Mouse (Mus musculus): ENCODE measurements around the gene Rab20. TPM values are rescaled to one million over a fixed set of nuclear protein-coding genes. Genes with fewer than 3 reads are reported as not detected.
A peak's percentile ranks its signal among the peaks of the same experiment; 100 is the strongest.

The Rab20 gene
- polyA plus RNA-seq, 1 experiment from 2014 or later = 1.2 TPM

DNA sequence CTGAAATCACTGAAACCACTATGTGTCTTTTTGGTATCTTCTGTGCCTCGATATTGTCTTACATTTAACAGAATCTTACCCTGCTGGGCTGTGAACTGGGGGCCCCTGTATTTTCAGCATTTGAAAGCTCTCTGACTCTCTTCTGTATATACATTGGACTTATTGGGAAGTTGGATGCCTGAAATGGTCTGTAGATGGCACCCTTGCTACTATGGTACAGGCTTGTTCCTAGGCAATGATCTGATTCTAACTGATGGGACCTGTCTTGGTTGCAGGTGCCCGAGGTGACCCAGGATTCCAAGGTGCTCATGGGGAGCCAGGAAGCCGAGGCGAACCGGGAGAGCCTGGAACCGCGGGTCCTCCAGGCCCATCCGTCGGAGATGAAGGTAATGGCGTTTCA is 63.4 kb downstream of the Rab20 start:
- Histone ChIP-seq H3K4me1 (peaks cover 39% of the 10 kb centered on the region), H3K36me3 (no peaks in the 10 kb centered on the region), H3K9ac (replicated peaks) (no peak overlapping the region), H3K27me3 (no peaks in the 10 kb centered on the region), H3K27ac (replicated peaks) (peak overlapping the region; percentile 52; the same call in 1 of the 2 replicates), H3K4me3 (no peak overlapping the region), H3K9me3 (no peaks in the 10 kb centered on the region), H3K4me2 (replicated peaks) (no peak overlapping the region)
- 89% methylated on average over 10 of the region's 10 CpGs for WGBS
- no peak for ATAC-seq (replicated peaks)

DNA sequence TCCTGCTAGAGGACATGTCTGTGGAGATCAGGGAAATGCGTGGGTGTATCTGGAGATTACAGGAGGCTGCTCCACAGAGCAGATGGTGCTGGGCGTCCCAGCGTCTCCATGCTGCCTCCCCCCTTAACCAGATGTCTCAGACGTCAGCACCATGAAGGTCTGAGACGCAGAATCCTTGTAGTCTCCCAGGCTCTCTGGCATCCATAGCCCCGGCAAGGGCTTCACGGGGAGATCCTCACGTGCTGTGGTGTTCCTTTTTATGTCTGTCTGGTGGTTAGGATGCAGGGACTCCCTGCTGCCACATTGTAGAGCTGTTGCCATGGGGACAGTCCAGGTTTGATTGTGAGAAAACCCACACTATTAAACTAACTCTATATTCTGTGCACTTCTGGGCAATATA is 64.2 kb downstream of the Rab20 start:
- Histone ChIP-seq H3K36me3 (no peaks in the 10 kb centered on the region), H3K4me2 (replicated peaks) (no peak overlapping the region), H3K27me3 (no peaks in the 10 kb centered on the region), H3K27ac (replicated peaks) (peak overlapping the region; percentile 52), H3K4me1 (peaks cover 36% of the 10 kb centered on the region), H3K4me3 (no peak overlapping the region), H3K9me3 (no peaks in the 10 kb centered on the region), H3K9ac (replicated peaks) (no peak overlapping the region)
- WGBS = 15% methylated on average over 8 of the region's 8 CpGs
- ATAC-seq (replicated peaks) = peak; percentile 59

- Histone ChIP-seq H3K9ac (replicated peaks) (no peak overlapping the region), H3K36me3 (no peaks in the 10 kb centered on the region), H3K4me1 (peaks cover 20% of the 10 kb centered on the region), H3K9me3 (no peaks in the 10 kb centered on the region), H3K4me3 (no peak overlapping the region), H3K4me2 (replicated peaks) (no peak overlapping the region), H3K27ac (replicated peaks) (no peak overlapping the region), H3K27me3 (no peaks in the 10 kb centered on the region)
- WGBS = 69% methylated on average over 5 of the region's 5 CpGs
- no peak for ATAC-seq (replicated peaks)
Measured at GRCm38 (mm10) chr8:11412450-11412849, 66.1 kb downstream of the Rab20 start.

DNA sequence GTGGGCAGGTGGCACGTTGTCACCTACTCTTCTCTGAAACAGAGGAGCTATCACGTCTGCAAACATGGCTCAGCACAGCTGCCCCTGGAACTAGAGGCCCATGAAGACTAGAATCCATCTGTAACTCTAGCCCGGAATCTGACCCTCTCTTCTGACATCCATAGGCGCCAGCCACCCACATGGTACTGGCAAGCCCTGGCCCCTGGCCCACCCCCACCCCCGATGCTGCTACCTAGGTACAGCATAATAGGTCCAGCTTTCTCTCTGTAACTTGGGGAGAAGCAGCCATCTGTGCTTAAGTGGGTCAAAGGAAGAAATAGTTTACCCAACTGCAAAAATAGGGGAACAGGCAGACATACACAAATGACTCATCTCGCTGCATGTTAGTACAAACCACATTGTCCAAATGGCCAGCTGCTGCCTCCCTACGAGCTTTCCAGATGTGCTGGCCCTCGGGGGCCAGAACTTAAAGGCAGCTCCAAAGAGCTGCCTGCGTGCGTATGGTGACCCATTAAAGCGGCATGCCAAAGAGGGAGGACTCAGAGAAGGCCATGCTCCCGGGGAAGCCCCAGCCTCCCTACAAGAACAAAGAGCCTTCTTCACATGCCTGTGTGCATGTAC is 66.9 kb downstream of the Rab20 start:
- Histone ChIP-seq H3K4me2 (replicated peaks) (no peak overlapping the region), H3K27ac (replicated peaks) (no peak overlapping the region), H3K4me3 (no peak overlapping the region), H3K36me3 (no peaks in the 10 kb centered on the region), H3K9ac (replicated peaks) (no peak overlapping the region), H3K9me3 (no peaks in the 10 kb centered on the region), H3K4me1 (peaks cover 22% of the 10 kb centered on the region), H3K27me3 (no peaks in the 10 kb centered on the region)
- WGBS = 72% methylated on average over 12 of the region's 12 CpGs
- ATAC-seq (replicated peaks) = no peak

- H3K4me3 ChIP-seq = no peak overlapping the region
- peak; percentile 85 for ATAC-seq (replicated peaks)
Measured at GRCm38 (mm10) chr8:11405722-11406481, 72.6 kb downstream of the Rab20 start.

GRCm38 (mm10) chr8:11404614-11405013 is 73.9 kb downstream of the Rab20 start:
- no peaks in the 10 kb centered on the region for H3K27me3 ChIP-seq
- no peaks in the 10 kb centered on the region for H3K9me3 ChIP-seq
- H3K27ac ChIP-seq (replicated peaks) = no peak overlapping the region
- no peak for ATAC-seq (replicated peaks)
- H3K4me1 ChIP-seq = peaks cover 13% of the 10 kb centered on the region
- H3K9ac ChIP-seq (replicated peaks) = no peak overlapping the region
- no peak overlapping the region for H3K4me2 ChIP-seq (replicated peaks)
- 84% methylated on average over 4 of the region's 4 CpGs for WGBS
- no peaks in the 10 kb centered on the region for H3K36me3 ChIP-seq
- H3K4me3 ChIP-seq = no peak overlapping the region

More at GRCm38 (mm10) chr8:11405722-11406481, 72.6 kb downstream of the Rab20 start:
- Histone ChIP-seq H3K36me3 (no peaks in the 10 kb centered on the region), H3K4me2 (replicated peaks) (no peak overlapping the region), H3K4me1 (peaks cover 13% of the 10 kb centered on the region), H3K27ac (replicated peaks) (peak overlapping the region; percentile 60; the same call in 1 of the 2 replicates), H3K9ac (replicated peaks) (no peak overlapping the region), H3K9me3 (no peaks in the 10 kb centered on the region), H3K27me3 (no peaks in the 10 kb centered on the region)
- WGBS = 56% methylated on average over 13 of the region's 13 CpGs

- WGBS = 88% methylated on average over 9 of the region's 9 CpGs
- no peaks in the 10 kb centered on the region for H3K9me3 ChIP-seq
- no peaks in the 10 kb centered on the region for H3K27me3 ChIP-seq
- no peak for ATAC-seq (replicated peaks)
- no peaks in the 10 kb centered on the region for H3K36me3 ChIP-seq
- H3K27ac ChIP-seq (replicated peaks) = no peak overlapping the region
- H3K4me1 ChIP-seq = peaks cover 13% of the 10 kb centered on the region
- H3K9ac ChIP-seq (replicated peaks) = no peak overlapping the region
- no peak overlapping the region for H3K4me2 ChIP-seq (replicated peaks)
- no peak overlapping the region for H3K4me3 ChIP-seq
Measured at GRCm38 (mm10) chr8:11403813-11404212, 74.7 kb downstream of the Rab20 start.

Other genes with a start within 250 kb of the Rab20 start
- gene Col4a2, start 165.9 kb downstream of the Rab20 start, polyA plus RNA-seq (2015; fragmentation: Nextera tagmentation; extraction: Ambion mirVana) = 28.7 and 32.4 TPM in 2 replicates
- gene Col4a1, start 165.9 kb downstream of the Rab20 start, polyA plus RNA-seq (2015; fragmentation: Nextera tagmentation; extraction: Ambion mirVana) = 61.4 and 67.6 TPM in 2 replicates
- gene Naxd, start 18.8 kb upstream of the Rab20 start, polyA plus RNA-seq (2015; fragmentation: Nextera tagmentation; extraction: Ambion mirVana) = 161 and 166 TPM in 2 replicates
- gene Cars2, start 72.1 kb upstream of the Rab20 start, polyA plus RNA-seq (2015; fragmentation: Nextera tagmentation; extraction: Ambion mirVana) = 27.9 and 30.2 TPM in 2 replicates
- gene Ing1, start 76.9 kb upstream of the Rab20 start, polyA plus RNA-seq (2015; fragmentation: Nextera tagmentation; extraction: Ambion mirVana) = 55.5 and 56.2 TPM in 2 replicates
- 119 and 121 TPM in 2 replicates for gene Ankrd10, start 157.0 kb upstream of the Rab20 start, polyA plus RNA-seq (2015; fragmentation: Nextera tagmentation; extraction: Ambion mirVana)
- 0.25 and 0.56 TPM in 2 replicates for gene 1700016D06Rik, start 222.4 kb upstream of the Rab20 start, polyA plus RNA-seq (2015; fragmentation: Nextera tagmentation; extraction: Ambion mirVana)
- gene Arhgef7, start 249.0 kb upstream of the Rab20 start, polyA plus RNA-seq (2015; fragmentation: Nextera tagmentation; extraction: Ambion mirVana) = 77.1 and 86.4 TPM in 2 replicates